Mouse (Mus musculus): ENCODE data around the gene Gm42417. TPM values are rescaled to one million over a fixed set of nuclear protein-coding genes. Genes with fewer than 3 reads are reported as not detected.
"Not testable (repeated sequence)": the region's sequence is repeated elsewhere in the genome, so short reads cannot be mapped to it uniquely, and the experiment has no call there.

The Gm42417 gene
- total RNA-seq, 2 experiments from 2014 or later: 766 to 1,527 TPM

DNA sequence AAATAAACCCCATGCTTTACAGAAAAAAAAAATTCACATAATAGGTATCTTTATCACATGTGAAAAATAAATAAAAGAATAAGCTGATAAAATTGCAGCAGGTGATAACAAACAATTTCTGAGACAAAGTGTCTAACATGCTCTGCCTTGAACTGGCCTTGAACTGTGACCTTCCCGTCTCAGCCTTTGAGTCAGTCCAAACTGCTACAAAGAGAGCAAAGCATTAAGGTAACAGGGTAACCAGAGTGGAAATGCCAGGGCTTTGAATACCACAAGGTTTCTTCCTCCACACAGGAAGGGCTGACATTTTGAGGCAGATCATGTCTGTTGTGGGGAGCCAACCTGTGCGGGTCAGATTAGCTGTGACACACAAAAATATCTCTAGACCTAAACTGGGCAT lies 6.2 kb upstream of the Gm42417 start:
- no peak for DNase-seq

GRCm38 (mm10) chr1:36542925-36543324 lies 3.7 kb upstream of the Gm42417 start:
- DNase-seq: no peak

DNA sequence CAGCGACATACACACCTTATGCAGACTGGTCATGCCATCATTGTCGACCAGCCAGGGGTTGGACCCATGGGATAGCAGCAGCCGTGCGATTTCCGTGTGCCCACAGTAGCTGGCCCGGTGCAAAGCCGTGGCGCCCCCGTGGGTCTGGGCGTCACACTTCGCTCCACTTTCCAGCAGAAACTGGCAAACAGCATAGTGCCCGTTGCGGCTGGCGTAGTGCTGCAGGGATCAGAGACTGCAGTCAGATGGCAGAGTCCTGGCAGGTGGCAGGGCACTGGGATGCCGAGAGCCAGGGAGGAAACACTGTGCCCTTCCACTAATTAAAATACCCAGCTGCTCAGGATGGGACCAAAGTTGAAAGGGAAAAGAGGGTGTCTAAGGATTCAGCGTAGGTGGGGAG lies 2.6 kb upstream of the Gm42417 start:
- DNase-seq: no peak

DNA sequence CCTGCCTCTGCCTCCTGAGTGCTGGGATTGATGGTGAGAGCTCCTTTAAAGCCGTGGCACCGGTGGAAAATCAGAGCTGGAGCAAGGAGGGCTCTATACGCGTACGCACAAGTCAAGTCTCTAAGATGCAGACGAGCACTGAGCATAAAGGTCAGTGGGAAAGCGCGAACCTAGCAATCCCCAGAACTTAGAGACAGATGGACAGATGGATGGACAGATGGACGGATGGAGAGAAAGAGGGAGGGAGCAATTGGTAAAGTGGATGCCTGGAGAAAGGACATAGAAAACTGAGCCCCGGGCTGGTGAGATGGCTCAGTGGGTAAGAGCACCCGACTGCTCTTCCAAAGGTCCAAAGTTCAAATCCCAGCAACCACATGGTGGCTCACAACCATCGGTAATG lies 1.6 kb upstream of the Gm42417 start:
- DNase-seq: no peak

DNA sequence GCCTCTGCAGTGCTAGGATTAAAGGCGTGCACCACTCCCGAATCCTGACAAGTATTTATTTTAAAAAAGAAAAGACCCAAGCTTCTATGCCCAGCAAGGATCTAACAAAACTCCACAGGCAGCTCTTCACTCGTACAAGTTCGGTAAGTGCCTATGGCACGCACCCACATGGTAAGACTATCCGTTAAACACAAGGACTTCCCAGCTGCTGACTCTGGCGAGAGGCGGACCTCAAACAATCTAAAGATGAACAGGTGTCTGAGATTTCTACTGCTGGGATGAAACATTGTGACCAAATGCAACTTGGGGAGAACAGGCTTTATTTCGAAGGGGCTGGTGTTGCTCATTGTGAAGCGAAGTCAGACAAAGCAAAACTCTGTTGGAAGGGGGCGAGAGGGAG lies 903 bp upstream of the Gm42417 start:
- no peak for DNase-seq

DNA sequence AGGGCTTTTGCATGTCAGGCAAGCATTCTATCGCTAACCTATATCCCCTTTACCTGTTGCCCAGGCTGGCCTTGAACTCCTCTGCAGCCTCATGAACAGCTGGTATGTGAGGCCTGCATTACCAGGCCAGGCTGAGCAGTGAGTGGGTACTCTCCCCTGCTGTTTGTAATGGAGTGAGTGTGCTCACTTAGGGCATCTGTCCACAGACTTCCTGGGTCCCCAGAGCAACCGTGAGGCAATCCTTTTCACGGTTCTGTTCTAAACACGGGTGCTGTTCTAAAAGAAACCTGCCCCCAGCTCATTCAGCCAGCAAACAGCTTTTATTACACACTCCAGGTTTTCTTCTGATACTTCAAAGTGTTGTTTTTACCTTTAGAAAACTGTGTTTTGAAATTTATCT lies 502 bp downstream of the Gm42417 start:
- DNase-seq: no peak

DNA sequence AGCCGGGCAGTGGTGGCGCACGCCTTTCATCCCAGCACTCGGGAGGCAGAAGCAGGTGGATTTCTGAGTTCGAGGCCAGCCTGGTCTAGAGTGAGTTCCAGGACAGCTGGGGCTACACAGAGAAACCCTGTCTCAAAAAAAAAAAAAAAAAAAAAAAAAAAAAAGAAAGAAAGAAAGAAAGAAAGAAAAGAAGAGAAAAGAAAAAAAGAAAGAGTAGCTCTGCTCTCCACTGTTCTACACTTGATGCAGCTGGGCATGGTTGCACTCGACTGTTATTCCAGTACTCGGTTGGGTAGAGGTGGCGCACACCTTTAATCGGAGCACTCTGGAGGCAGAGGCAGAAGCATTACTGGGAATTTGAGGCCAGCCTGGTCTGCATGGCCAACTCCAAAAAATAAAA lies 2.4 kb downstream of the Gm42417 start, which contains the start of gene Ankrd23:
Gene Ankrd23 (minus strand): TSS at position 101 of the 400 bp plus-strand sequence.
- not testable (repeated sequence) for DNase-seq

DNA sequence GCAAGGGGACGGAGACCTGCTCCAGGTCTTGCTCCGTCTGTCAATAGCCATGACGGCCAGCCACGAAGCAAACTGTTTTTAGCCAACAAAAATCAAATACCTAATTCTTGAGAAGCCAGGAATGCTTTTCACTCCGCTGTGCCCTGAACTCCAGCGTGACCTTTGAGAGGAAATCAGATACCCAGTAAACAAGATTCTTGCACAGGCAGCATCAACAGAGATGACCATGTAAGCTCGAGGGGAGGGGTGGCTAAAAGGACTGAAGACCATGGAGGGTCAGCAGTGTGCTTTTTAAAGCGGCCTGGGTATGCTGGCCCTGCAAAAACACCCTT lies 2.9 kb downstream of the Gm42417 start:
- DNase-seq: no peak

GRCm38 (mm10) chr1:36535477-36536396 lies 3.5 kb downstream of the Gm42417 start:
- DNase-seq: peak; percentile 86

- DNase-seq: peak; percentile 76
These were observed 4.6 kb downstream of the Gm42417 start for GRCm38 (mm10) chr1:36534595-36535058.

- no peak for DNase-seq
These were observed 5.7 kb downstream of the Gm42417 start for GRCm38 (mm10) chr1:36533546-36533945.

GRCm38 (mm10) chr1:36531461-36531860 lies 7.8 kb downstream of the Gm42417 start:
- peak; percentile 47 for DNase-seq

DNA sequence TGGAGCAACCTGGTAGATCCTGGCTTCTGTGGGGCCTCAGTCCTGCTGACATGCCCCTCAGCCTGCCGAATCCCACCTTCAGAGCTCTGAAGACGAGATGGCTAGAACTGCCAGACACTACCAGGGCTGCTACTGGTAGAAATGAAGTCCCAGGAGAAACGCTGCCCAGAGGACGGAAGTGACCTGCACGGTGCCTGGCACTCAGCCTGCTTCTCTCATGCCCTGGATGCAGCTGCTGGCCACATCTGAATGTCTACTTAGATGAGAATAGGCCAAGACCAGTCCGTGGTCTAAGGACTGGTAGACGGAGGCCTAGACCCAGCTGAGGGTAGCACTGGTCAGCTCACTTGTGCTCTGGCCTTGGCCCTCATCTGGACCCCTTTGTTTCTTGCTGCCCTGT lies 8.3 kb downstream of the Gm42417 start:
- DNase-seq: no peak

GRCm38 (mm10) chr1:36530485-36530884 lies 8.7 kb downstream of the Gm42417 start:
- no peak for DNase-seq

DNA sequence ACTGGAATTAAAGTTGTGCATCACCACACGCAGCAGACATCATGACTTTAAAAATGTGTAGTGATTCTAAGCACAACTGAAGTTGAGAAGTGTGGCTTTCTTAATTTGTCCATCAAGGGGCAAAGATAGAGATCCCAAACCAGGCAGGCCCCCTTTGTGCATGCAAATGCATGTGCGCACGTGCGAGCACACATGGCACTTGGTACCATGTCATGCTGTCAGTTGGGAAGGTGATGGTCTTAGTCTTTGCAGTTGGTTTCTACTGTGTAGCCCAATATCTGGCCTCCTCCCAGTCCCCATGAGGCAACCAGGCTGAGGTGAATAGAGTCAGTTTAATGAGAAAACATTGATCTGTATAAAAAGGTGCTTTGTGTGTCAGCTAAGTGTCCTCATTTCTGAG lies 9.4 kb downstream of the Gm42417 start:
- no peak for DNase-seq

DNA sequence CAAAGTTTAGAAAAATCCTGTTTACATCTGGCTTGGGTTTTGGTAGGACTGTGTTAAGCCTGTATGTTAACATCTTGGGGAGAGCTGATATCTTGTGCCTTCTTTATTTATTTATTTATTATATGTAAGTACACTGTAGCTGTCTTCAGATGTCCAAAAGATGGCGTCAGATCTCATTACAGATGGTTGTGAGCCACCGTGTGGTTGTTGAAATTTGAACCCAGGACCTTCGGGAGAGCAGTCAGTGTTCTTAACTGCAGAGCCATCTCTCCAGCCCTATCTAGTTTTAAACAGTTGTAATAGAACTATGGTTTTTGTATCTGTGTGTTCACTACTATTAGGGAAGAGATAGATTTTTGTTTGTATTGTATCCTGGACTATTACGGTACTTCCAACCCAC lies 10.0 kb downstream of the Gm42417 start:
- no peak for DNase-seq

DNA sequence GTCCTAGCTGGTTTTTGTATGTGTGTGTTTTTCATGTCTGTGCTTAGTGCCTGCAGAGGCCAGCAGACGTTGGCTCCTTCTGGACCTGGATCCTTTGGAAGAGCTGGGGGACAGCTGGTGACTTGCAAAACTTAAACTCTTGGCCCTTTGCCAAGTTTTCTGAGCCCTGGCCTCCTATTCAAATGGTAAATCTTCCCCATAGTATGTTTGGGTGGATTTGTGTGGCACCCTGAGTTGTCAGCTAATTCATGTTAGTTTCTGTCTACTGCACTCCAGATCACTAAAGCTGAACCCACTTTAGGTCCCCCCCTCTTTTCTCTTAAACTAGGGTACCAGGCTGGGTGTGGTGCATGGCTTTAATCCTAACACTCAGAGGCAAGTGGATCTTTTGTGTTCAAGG lies 10.9 kb downstream of the Gm42417 start:
- DNase-seq: no peak

DNA sequence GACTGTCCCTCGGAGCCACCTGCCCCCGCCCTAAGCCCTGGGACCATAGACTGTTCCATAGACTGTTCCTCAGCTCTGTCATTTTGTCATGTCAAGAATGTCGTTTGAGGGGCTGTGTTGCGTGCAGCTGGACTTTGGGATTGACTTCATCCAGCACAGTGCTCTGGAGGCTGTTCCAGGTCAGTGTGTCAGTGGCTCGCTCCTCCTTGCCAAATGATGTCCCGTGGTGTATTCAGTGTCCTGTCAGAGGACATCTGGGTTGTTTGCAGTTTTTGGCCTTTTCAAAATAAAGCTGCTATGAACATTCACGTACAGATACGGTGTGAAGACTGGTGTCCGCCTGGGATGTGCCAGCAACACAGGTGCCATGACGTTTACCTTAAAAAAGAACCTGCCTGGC lies 12.3 kb downstream of the Gm42417 start:
- DNase-seq: no peak

GRCm38 (mm10) chr1:36525774-36526173 lies 13.5 kb downstream of the Gm42417 start:
- DNase-seq: no peak

DNA sequence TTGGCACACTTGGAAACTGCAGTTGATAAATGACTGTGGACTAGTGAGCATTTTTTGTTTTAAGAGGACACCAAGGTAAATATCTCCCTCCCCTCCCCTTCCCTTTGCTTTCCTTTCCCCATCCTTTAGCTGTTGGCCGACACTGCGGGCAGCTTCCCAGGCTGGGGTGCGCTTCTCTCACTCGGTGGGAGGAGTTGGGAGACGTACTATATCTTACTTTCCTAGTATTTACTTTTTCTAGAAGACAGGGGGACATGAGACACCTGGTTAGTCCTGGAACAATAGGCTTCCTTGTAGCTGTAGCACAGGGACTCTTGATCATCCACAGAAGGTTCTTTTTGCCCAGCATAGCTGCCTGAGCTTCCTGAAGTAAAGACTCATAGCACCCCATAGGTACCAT lies 15.2 kb downstream of the Gm42417 start:
- no peak for DNase-seq

DNA sequence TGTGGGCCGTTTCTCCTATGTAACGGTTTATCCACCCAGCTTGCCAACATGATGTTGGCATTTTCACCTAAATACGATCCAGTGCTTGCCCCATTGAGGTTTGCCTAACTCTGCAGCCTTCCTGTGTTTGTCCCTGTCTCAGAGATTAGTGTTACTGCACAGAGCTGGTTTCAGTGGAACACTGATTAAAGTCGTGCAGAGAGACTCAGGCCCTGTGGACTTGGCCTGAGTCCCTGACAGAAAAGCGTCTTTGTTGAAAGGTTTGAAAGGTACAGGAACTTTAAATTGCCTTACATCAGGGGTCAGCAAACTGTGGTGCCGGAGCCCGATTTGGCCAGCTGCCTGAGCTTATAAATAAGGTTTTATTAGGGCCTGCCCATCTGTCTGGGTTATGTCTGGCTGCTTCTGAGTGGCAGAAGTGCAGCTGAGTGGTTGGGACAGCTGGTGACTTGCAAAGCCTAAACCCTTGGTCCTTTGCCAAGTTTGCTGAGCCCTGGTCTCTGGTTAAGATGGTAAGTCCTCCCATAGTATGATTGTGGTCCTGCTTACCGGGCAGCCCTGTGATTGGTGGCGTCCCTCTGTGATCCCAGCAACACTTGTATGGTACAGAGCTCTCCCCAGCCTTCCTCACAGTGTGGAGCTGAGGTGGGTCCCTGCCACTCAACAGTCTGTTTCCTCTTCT lies 15.8 kb downstream of the Gm42417 start:
- peak; percentile 49 for DNase-seq

DNA sequence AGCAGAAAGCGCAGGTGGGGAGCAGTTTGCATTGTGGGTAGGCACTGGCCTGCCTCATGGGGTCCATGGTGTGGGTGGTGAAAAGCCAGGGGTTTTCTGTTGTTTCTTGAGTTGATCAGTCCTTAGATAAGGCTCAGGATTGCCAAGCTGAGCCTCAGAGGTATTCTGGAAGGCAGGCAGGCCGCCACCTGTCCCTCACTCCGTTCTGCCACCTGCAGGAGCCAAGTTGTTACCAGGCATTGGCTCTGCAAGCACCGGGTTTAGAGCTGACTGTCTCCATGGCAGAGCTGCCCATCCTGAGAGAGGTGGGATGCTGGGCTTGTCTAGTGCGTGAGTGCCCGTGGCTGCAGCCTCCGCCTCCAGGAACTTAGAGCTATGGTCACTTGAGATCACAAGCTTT lies 17.0 kb downstream of the Gm42417 start:
- no peak for DNase-seq

GRCm38 (mm10) chr1:36519626-36520025 lies 19.6 kb downstream of the Gm42417 start:
- no peak for DNase-seq

- DNase-seq: no peak
These were observed 21.0 kb downstream of the Gm42417 start for GRCm38 (mm10) chr1:36518259-36518658.

All from gastrocnemius, postnatal 25 days (tissue).